Mouse (Mus musculus) urinary bladder, postnatal 25 days (tissue): Measurements from ENCODE around the gene P4htm.

ENCODE experiments used
- DNase-seq: peaks from one replicate; pipeline ENCODE4 v3.0.0; 2022; ENCODE audit warnings: low spot score

The P4htm gene

DNA sequence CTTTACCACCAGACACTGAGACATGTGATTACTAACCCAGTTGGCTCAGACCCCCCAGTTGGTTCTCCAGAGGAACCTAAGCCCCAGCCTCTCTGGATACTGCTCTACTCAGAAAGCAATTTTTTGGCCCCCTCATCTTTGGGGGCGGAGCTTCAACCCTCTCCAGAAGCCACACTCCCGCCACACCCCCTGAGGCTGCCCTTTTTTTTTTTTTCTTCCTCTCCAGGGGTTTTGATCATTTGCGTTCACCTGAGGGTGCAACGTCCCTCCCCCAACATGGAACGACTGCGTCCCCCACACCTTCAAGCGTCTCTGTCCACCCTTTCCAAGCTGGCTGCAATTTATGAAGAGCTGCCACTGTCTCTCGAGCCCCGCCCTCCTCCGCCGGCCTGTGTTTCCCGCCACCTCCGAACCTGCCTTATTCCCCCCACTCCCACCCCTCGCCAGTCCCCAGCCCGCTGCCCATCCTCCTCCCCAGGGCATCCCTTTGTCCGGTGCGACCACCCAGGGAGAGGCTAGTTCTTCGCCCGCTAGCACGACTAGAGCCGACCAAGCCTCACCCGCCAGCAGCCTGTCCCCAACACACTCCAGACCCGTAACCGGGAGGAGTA is 19.4 kb downstream of the P4htm start:
- peak; percentile 46 for DNase-seq

DNA sequence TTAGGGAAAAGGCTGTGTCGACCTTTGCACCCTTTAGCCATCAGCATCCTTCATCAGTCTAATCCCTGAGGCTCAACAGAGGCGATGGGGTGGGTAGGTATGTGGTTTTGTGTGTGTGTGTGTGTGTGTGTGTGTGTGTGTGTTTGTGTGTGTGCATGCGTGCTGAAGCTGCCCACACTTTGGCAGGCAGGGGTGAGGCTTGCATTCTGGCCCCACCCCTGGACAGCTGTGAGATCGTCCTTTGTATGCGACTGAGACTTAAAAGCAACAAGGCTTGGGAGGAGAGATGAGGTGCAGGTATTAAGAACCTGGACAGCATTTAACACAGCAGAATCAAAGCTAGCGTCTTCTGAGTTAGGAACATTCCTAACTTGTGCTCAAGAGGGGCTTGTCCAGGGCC is 20.4 kb downstream of the P4htm start:
- no peak for DNase-seq

DNA sequence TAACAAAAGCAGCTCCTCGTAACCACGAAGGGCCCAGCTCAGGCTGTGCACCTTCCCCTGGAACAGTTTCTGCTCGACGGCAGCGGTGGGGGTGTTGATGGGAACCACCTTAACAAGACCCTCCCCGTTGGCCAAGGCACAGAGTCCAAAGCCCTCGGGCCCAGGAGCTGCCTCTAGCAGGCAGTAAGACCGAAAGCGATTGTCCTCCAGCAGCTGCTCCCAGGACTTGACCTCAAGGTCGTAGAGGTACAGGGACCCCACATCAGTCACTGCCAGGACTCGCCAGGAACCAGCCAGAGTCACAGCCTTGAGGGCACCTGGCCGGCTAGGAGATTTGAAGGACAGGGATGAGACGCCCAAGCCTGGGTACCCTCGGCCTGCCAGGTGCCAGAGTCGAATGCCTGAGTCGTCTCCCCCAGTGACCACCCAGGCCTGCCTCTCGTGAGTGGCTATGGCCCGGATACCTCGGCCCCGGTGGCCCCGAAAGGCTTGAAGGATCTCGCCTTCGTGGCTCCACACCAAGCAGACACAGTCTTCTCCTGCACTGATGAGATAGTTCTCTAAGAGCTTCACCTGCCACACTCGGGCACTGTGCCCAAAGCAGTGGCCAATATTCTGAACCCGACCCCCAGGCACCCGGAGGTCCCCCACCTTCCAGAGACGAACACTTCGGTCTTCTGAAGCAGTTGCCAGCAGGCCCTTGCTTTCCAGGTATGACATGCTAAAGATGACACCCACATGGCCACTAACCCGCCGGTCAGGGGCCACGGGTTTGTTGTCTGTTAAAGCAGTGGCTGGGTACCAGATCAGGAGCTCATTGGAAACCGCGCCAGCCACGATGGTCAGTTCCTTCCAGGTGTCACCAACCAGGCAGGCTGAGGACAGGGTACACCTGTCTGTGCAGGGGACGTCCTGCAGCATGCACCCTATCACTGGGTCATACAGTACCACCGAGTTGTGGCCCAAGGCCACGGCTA is 21.9 kb downstream of the P4htm start:
- no peak for DNase-seq

DNA sequence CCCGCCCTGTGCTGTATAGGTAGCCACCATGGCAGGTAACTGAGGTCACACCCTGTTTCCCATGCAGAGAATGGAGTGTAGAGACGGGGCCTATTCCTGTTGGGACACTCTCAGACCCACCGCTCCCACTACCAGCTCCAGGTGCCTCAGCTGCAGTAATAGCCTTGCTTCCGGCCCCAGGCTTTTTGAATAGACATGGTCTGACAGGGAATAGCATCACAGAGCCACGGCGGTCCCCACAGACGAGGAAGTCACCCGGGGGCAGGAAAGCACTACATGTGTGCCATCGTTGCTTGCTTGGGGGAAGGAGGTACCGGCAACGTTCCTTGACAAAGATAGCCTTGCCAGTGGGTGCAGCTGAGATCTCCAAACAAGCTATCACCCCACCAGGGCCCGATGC is 22.5 kb downstream of the P4htm start:
- DNase-seq = no peak

DNA sequence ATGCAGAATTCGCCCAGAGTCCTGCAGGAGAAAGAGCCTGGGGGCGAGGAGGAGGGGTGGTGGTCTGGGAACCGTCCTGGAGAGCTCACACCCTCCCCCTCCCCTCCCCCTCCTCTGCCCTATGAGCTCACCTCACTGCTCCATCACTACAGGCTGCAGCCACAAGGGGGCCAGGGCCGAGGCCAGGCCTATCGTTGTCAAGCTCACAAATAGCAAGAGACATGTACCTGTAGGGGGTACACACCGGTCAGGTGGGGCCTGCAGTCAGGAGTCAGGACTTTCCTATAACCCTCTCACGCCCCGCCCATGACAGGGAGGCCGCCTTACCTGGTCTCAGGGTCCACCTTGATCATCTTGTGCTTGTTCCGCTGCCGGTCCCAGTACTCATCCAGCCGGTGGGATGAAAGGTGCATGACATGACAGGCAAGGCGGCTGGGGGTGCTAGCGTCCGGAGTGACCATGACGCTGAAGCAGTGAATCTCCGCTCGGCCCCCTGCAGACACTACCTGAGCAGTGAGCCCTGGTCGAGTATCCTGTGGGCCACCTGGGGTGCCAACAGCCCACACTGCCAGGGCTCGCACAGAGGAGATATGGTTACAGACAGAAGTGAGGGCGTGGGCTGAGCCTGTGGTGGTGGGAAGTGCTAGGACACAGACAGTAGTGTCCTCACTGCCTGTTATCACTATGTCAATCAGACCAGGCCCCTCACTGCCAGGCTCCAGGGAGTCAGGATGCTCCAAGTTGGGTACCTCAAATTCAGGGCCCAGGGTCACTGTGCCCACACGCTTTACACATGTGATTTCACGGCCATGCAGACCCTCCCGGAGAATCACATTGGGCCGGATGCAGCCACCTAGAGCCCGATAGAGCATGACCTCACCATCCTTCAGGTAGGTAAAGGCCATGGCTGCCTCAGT is 23.4 kb downstream of the P4htm start:
- DNase-seq = peak; percentile 33

DNA sequence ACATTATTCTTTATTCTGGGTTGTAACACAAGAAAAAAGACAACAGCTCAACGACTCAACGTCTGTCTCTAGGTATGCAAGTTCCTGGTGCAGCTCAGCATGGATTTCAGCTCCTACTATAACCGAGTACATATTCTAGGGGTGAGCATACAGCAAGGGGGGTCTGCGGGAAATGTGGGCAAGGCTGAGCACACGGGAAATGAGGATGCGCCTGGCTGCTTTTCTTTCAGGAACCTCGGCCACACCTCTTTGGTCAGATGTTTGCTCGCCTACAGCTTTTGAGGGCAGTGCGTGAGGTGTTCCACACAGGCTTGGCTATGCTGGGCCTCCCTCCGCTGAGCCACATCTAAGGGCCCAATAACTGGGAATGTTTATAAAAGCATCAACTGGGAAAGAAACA is 25.1 kb downstream of the P4htm start:
- no peak for DNase-seq

DNA sequence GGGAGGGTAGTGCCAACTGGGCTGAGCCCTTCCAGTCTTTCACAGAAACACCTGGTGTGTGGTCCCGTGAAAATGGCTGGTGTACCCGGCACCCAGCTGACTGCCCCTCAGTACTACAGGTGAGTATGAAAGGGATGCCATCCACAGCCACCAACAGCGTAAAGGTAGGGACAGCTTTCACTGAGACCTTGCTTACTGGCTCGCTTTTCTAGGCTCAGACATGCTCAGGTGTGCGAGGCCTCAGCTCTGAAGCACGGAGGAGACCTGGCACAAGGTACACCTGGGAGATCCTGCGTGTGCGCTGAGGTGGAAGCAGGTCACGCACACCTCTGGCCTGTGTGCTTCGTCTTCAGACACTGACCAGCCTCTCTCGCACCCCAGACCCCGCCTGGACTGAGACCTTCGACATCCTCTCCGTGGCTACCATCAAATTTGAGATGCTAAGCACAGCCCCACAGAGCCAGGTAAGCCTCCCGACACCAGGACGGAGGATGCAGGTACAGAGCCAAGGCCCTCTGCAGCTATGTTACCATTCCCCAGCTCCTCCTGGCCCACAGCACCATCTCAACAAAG is 26.0 kb downstream of the P4htm start:
- DNase-seq = no peak

DNA sequence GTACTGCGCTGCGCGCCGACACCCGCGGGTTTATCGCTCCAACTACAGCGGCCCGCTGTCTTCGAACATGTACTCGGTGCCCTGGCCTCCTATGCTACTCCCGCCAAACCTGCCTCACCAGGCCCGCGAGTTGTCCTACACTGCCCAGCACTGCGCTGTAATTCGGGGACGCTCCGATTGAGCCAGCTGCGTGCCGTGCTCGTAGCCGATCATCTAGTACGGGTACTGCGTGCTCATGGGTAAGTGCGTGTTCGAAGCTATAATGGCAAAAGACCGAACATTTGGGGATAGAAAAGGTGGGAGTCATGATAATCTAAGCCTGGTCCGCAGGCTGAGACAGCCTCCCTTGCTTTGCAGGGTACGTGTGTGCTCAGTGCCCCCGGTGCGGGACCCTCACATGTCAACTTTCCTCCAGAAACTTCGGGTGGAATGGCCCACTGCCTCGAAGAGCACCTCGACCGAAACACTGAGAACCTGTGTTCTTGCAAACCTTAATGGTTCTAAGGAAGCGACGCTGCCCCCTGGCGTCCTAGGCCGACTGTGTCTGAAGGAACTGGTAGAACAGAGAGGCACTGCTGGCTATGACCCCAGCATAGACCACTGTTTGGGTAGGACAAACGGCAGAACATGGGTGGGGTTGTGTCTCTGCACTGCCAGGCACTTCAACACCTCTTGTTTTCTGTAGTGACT is 27.1 kb downstream of the P4htm start:
- DNase-seq = peak; percentile 70

DNA sequence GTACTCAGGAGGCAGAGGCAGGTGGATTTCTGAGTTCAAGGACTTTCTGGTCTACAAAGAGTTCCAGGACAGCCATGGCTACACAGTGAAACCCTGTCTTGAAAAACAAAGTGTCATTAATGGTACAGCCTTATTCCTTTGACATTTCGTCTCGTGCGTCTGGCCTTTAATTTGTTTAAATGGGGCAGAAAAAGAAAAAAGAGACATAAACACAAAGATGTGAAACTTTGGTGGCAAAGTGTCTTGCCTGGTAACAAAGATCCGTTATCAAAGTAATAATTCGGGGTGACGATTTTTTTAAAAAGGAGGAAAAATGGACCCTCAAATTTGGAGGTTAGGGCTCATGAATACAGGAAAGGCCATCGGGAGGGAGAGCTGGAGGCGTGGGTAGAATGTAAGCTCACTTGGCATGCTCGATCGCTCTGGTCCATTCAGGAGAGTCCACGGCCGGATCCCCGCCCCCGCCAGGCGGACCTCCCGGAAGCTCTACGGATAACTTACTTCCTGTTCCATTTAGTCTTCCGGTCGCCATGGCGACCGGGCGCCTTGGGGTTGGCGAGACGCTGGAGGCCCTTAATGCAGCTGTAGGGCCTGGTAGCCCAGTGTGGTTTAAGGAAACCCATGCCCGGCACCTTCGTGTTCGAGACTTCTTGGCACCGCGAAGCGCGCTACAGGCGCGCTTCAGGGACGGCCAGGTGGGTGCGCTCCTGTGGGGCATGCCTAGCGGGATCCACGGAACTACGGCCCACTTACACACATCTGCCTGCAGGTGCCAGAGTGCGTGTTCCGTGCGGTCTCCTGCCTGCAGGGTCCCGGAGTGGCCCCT is 27.9 kb downstream of the P4htm start, which contains the start of gene Dalrd3:
Gene Dalrd3, plus strand, starts transcription at position 506 of the 826 bp plus-strand sequence.
- peak; percentile 72 for DNase-seq

DNA sequence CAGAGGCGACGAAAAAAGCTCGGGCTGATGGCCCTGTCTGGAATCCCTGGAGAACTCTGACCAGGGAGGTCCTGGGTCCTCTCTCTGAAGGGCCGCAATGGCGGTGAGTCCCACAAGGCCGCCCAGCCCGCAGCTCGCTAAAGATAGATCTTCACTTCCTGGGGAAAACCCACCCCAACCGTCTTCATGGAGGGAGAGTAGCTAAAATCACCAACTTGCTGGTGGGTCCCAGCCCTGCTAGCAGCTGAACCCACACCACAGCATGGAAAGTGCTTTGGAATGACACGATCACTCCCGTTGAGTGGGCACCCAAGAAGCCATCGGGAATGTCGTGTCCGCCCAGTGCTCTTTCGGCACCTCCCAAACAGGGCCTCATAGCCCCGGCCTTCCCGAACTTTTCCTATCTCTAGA is 29.0 kb downstream of the P4htm start:
- no peak for DNase-seq

DNA sequence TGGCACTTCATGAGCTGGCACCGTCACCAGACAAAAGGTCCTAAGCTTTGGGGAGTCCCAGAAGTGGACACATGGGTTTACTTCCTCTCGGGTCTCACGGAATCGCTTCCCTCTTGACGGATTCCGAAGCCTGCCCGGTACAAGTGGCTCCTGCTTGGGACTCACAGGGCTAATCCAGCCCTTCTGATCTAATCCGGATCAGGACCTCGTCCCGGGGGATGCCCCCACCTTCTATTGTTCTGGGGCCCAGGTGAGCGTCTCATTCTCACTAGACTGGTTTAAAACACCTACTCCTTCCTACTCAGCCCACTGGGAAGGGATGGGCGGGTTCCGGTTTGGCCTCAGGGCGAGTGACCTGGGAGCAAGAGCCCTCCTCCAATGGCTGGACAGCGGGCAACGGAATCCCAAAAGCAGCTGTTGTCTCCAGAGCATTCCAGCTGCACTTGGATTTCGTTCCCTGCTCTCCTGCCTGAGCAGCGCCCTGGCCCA is 29.5 kb downstream of the P4htm start:
- peak; percentile 25 for DNase-seq

DNA sequence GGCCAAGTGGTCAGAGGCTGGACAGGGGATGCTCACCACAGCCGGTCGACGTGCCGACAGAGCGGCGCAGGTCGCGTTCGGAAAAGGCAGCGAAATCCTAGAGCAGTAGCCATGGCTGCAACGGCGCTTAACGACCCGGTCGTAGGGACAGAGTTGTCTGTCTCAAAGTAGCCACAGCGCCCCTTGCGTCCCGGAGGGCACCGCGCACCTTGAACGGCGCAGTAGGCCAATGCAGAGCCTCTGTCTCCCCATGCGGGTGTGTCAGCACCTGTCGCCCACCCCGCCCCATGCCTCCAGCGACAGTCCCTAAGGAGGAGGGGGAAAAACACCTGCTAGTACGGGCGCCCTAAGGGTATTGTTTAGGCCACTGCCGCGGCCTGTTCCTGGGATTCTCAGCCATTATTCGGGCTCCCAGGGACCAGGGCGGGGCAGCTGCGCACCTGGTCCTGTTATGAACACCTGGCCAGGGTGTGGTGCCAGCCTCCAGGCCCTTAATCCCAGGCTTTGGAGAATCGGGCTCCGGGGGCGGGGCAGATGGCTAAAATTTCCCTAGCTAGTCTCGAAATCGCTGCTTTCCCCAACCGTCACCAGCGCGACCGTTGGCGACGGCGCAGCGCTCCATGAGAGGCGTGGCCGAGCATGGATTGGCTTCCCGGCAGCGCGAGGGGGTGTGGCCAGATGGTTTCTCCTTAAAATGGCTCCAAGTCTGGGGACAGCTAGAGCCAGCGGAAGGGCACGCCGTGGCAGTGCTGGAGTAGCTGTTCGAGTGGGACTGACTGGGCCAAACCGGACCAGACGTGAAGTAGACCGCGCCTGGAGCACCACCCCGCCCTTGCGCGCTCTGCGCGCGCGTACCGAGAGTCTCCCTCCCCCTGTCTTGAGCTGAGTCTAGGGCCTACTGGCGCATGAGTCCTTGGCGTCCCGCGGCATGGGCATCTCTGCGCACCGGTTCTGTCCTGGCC is 30.4 kb downstream of the P4htm start, which contains the start of gene Ndufaf3:
Gene Ndufaf3, minus strand, starts transcription at position 620 of the 962 bp plus-strand sequence.
- peak; percentile 92 for DNase-seq

DNA sequence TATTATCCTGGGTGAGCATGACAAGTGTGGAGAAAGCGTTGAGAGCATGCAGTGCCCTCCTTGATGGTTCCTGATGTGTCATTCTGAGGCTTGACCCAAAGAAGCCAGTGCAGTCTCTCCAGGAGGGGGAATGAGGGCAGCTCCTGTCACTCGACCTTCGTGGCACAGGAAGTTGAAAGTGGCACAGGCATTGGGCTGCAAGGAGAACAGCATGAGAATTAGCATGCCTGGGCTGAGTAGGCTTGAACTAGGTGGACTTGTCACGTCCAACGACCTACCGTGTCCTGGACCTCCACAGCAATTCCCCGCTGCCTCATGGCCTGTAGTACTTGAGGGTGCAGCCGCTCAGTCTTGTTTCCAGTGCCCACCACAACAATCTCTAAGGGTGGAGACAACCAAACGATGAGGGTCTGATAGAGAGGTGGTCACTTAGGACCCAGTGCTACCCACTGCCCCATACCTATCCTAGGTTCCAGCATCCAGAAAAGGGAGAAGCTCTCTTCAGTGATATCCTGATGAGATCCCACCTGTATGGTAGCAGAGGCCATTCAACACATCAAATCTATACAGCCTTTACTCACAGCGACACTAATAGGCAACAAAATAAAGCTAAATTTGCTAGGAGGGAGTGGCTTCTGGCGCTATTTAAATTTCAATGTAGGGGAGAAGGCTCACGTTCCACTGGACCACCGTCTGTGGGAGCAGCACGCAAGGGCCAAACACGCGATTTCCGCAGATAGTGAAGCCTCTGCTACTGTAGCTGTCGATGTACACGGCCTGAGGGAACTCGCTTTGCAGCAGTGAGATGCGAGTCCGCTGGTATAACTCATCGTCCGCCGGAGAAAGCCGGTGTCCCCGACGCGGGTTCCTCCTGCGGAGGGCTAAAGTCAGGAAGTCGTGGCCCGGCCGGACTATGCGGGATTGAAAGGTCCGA is 31.3 kb downstream of the P4htm start:
- no peak for DNase-seq

DNA sequence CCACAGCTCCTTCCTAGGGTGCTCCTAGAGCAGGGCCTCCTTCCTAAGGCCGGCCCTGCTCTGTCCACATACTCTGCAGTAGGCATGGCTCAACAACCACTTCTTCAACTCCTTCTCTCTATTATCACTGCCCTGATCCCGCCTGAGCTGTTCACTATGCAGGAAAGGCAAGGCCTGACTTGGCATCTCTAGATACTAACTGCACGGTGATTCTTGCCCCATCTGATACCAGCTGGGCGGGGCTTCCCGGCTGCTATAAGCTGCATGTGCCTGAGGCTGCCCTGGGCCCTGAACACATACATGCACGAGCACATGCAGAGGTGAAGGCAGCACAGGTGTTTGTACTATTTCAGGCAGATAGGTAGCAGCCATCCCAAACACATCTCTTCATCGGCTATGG is 33.3 kb downstream of the P4htm start:
- DNase-seq = no peak

DNA sequence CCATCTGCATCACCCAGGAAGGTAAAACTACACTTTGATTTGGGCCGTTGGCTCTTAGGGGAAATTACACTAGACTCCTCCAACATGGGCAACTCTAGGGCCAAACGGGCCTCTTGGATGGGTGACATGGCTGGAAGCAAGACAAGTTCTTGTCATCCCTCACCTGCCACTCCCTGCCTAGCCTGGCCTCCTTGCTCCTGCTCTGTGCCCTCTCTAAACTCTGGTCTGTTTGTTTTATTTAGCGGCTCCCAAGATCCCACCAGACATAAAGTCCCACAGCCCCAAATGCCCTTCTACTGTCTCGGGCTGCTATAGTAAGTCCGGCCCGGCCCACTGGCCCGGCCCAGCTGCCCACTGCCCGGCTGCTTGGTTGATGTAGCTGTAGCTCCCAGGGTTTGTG is 33.8 kb downstream of the P4htm start:
- DNase-seq = no peak

DNA sequence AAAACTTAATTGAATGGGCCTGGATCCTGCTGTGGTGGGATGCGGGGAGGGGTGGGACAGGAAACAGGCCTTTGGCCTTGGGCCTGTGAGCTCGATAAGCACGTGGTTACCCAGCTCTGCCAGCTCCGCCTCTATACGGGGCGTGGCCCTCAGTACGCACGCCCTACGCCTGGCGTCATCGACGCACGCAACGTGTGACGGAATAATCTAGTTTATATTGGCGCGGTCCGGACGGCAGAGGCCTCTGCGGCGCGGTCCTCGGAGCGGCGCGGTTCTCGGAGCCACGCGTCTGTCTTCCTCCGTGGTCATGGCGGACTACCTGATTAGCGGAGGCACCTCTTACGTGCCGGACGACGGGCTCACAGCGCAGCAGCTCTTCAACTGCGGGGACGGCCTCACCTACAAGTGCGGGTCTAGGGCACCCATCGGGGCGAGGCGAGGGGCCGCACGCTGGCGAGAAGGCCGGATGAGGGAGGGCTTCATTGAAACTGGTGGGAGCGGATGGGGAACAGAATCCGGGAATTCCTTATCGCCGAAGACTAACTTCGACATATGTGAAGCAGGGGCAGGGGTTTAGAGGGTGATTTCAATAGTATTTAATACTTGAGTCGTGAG is 37.1 kb downstream of the P4htm start, which contains the start of gene Impdh2:
Gene Impdh2, plus strand, starts transcription at position 60 of the 615 bp plus-strand sequence.
- peak; percentile 87 for DNase-seq

DNA sequence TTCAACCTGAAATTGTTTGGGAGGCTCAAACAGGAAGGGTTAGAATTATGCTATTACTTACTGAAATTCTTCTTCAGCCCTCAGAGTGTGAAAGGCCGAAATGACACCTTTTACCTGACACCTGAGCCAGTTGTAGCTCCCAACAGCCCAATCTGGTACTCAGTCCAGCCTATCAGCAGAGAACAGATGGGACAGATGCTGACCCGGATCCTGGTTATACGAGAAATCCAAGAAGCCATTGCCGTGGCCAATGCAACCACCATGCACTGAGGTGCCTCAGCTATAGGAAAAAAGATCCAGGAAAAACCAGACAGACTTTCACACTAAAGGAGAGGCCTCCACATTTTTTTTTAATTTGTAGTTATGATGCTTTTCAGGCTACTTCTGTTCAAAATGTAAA is 38.3 kb downstream of the P4htm start:
- no peak for DNase-seq
